Mouse (Mus musculus): ENCODE results near the gene Gbf1. TPM values are rescaled to one million over a fixed set of nuclear protein-coding genes. Genes with fewer than 3 reads are reported as not detected.
A peak's percentile ranks its signal among the peaks of the same experiment; 100 is the strongest.

The Gbf1 gene
- polyA plus RNA-seq, 1 experiment from 2014 or later = 80.5 TPM

- Histone ChIP-seq H3K9ac (peak overlapping the region; percentile 35; the same call in 1 of the 2 replicates), H3K9me3 (replicated peaks) (no peaks in the 10 kb centered on the region), H3K27ac (no peak overlapping the region), H3K36me3 (no peaks in the 10 kb centered on the region), H3K27me3 (peaks cover 78% of the 10 kb centered on the region), H3K4me2 (replicated peaks) (no peak overlapping the region), H3K4me3 (no peak overlapping the region), H3K4me1 (peaks cover 61% of the 10 kb centered on the region)
- WGBS = 71% methylated on average over 5 of the region's 5 CpGs
- no peak for ATAC-seq (ENCODE audit: low FRiP score)
Measured at GRCm38 (mm10) chr19:46323716-46324115, 171.4 kb downstream of the Gbf1 start.

GRCm38 (mm10) chr19:46324366-46324765 is 172.1 kb downstream of the Gbf1 start:
- no peaks in the 10 kb centered on the region for H3K36me3 ChIP-seq
- 77% methylated on average over 11 of the region's 11 CpGs for WGBS

GRCm38 (mm10) chr19:46324918-46325317 is 172.6 kb downstream of the Gbf1 start:
- Histone ChIP-seq H3K9ac (0 out of 2 replicates have a peak overlapping the region, but pooled peaks have one; percentile 18), H3K4me1 (peaks cover 64% of the 10 kb centered on the region)
- 71% methylated on average over 5 of the region's 5 CpGs for WGBS

More at GRCm38 (mm10) chr19:46324366-46324765, 172.1 kb downstream of the Gbf1 start:
- Histone ChIP-seq H3K27ac (no peak overlapping the region), H3K9me3 (replicated peaks) (no peaks in the 10 kb centered on the region), H3K4me2 (replicated peaks) (no peak overlapping the region), H3K9ac (no peak overlapping the region), H3K4me1 (peaks cover 61% of the 10 kb centered on the region), H3K4me3 (no peak overlapping the region), H3K27me3 (peaks cover 71% of the 10 kb centered on the region)
- no peak for ATAC-seq (ENCODE audit: low FRiP score)

GRCm38 (mm10) chr19:46326019-46326755 is 173.9 kb downstream of the Gbf1 start:
- Histone ChIP-seq H3K27me3 (peaks cover 54% of the 10 kb centered on the region), H3K27ac (peak overlapping the region; percentile 98)

More at GRCm38 (mm10) chr19:46324918-46325317, 172.6 kb downstream of the Gbf1 start:
- Histone ChIP-seq H3K4me3 (no peak overlapping the region), H3K27ac (no peak overlapping the region), H3K36me3 (no peaks in the 10 kb centered on the region), H3K9me3 (replicated peaks) (no peaks in the 10 kb centered on the region), H3K4me2 (replicated peaks) (peak overlapping the region; percentile 100), H3K27me3 (peaks cover 66% of the 10 kb centered on the region)
- no peak for ATAC-seq (ENCODE audit: low FRiP score)

GRCm38 (mm10) chr19:46326756-46327305 is 174.5 kb downstream of the Gbf1 start, which contains the start of gene Psd:
TSS of gene Psd (minus strand) at chr19:46327156.
- H3K4me1 ChIP-seq = peaks cover 55% of the 10 kb centered on the region
- no peak for ATAC-seq (ENCODE audit: low FRiP score)
- H3K4me2 ChIP-seq (replicated peaks) = peak within 1 kb of the TSS; percentile 100
- H3K36me3 ChIP-seq = peaks cover 18% of the 10 kb centered on the region
- H3K9me3 ChIP-seq (replicated peaks) = no peaks in the 10 kb centered on the region
- H3K9ac ChIP-seq = peak within 1 kb of the TSS; percentile 66
- peaks cover 49% of the 10 kb centered on the region for H3K27me3 ChIP-seq
- under 1% methylated on average over 35 of the region's 35 CpGs for WGBS
- H3K4me3 ChIP-seq = peak within 1 kb of the TSS; percentile 61
- H3K27ac ChIP-seq = peak within 1 kb of the TSS; percentile 98

More at GRCm38 (mm10) chr19:46326019-46326755, 173.9 kb downstream of the Gbf1 start:
- no peaks in the 10 kb centered on the region for H3K9me3 ChIP-seq (replicated peaks)
- WGBS = 3% methylated on average over 29 of the region's 29 CpGs
- peaks cover 11% of the 10 kb centered on the region for H3K36me3 ChIP-seq
- ATAC-seq (ENCODE audit: low FRiP score) = no peak
- peaks cover 61% of the 10 kb centered on the region for H3K4me1 ChIP-seq
- H3K4me3 ChIP-seq = peak overlapping the region; percentile 61
- peak overlapping the region; percentile 56 for H3K9ac ChIP-seq
- peak overlapping the region; percentile 100 for H3K4me2 ChIP-seq (replicated peaks)

GRCm38 (mm10) chr19:46327531-46328064 is 175.3 kb downstream of the Gbf1 start:
- Histone ChIP-seq H3K36me3 (peaks cover 23% of the 10 kb centered on the region), H3K4me2 (replicated peaks) (peak overlapping the region; percentile 100), H3K27me3 (peaks cover 45% of the 10 kb centered on the region), H3K9ac (peak overlapping the region; percentile 66), H3K4me3 (peak overlapping the region; percentile 61), H3K27ac (peak overlapping the region; percentile 98), H3K9me3 (replicated peaks) (no peaks in the 10 kb centered on the region), H3K4me1 (peaks cover 49% of the 10 kb centered on the region)
- 33% methylated on average over 14 of the region's 14 CpGs for WGBS
- peak; percentile 7 for ATAC-seq (ENCODE audit: low FRiP score)

GRCm38 (mm10) chr19:46328081-46329030 is 176.0 kb downstream of the Gbf1 start, which contains the start of gene Fbxl15:
TSS of gene Fbxl15 (plus strand) at chr19:46328184.
- H3K4me3 ChIP-seq = peak within 1 kb of the TSS; percentile 61
- under 1% methylated on average over 81 of the region's 81 CpGs for WGBS
- peak within 1 kb of the TSS; percentile 98 for H3K27ac ChIP-seq
- H3K36me3 ChIP-seq = peaks cover 25% of the 10 kb centered on the region
- peak; percentile 88 for ATAC-seq (ENCODE audit: low FRiP score)
- peaks cover 48% of the 10 kb centered on the region for H3K4me1 ChIP-seq
- peak within 1 kb of the TSS; percentile 100 for H3K4me2 ChIP-seq (replicated peaks)
- H3K27me3 ChIP-seq = peaks cover 38% of the 10 kb centered on the region
- no peaks in the 10 kb centered on the region for H3K9me3 ChIP-seq (replicated peaks)
- peak within 1 kb of the TSS; percentile 66 for H3K9ac ChIP-seq

- H3K4me2 ChIP-seq (replicated peaks) = peak overlapping the region; percentile 100
- H3K4me1 ChIP-seq = peaks cover 46% of the 10 kb centered on the region
- H3K27me3 ChIP-seq = peaks cover 30% of the 10 kb centered on the region
- peak overlapping the region; percentile 98 for H3K27ac ChIP-seq
- peaks cover 25% of the 10 kb centered on the region for H3K36me3 ChIP-seq
- peak overlapping the region; percentile 61 for H3K4me3 ChIP-seq
- peak overlapping the region; percentile 66 for H3K9ac ChIP-seq
- no peaks in the 10 kb centered on the region for H3K9me3 ChIP-seq (replicated peaks)
- peak; percentile 2; the same call in 1 of the 2 replicates for ATAC-seq (ENCODE audit: low FRiP score)
- 1% methylated on average over 53 of the region's 54 CpGs for WGBS
Measured at GRCm38 (mm10) chr19:46329031-46329641, 176.8 kb downstream of the Gbf1 start.

GRCm38 (mm10) chr19:46329951-46330350 is 177.6 kb downstream of the Gbf1 start:
- WGBS = 5% methylated on average over 16 of the region's 16 CpGs
- no peak overlapping the region for H3K9ac ChIP-seq
- peaks cover 46% of the 10 kb centered on the region for H3K4me1 ChIP-seq
- H3K4me2 ChIP-seq (replicated peaks) = peak overlapping the region; percentile 100
- H3K4me3 ChIP-seq = 0 out of 2 replicates have a peak overlapping the region, but pooled peaks have one; percentile 4
- H3K36me3 ChIP-seq = peaks cover 25% of the 10 kb centered on the region
- ATAC-seq (ENCODE audit: low FRiP score) = no peak
- peaks cover 22% of the 10 kb centered on the region for H3K27me3 ChIP-seq
- no peaks in the 10 kb centered on the region for H3K9me3 ChIP-seq (replicated peaks)
- no peak overlapping the region for H3K27ac ChIP-seq

- Histone ChIP-seq H3K9ac (no peak overlapping the region), H3K27ac (no peak overlapping the region), H3K27me3 (peaks cover 14% of the 10 kb centered on the region), H3K36me3 (peaks cover 25% of the 10 kb centered on the region), H3K4me2 (replicated peaks) (no peak overlapping the region), H3K9me3 (replicated peaks) (no peaks in the 10 kb centered on the region), H3K4me1 (peaks cover 46% of the 10 kb centered on the region), H3K4me3 (no peak overlapping the region)
- WGBS = 95% methylated on average over 12 of the region's 12 CpGs
- no peak for ATAC-seq (ENCODE audit: low FRiP score)
Measured at GRCm38 (mm10) chr19:46330696-46331095, 178.4 kb downstream of the Gbf1 start.

GRCm38 (mm10) chr19:46331326-46331725 is 179.0 kb downstream of the Gbf1 start:
- no peaks in the 10 kb centered on the region for H3K9me3 ChIP-seq (replicated peaks)
- no peak overlapping the region for H3K27ac ChIP-seq
- peaks cover 25% of the 10 kb centered on the region for H3K36me3 ChIP-seq
- no peak overlapping the region; the same call in 1 of the 2 replicates for H3K9ac ChIP-seq
- H3K27me3 ChIP-seq = peaks cover 8% of the 10 kb centered on the region
- WGBS = 87% methylated on average over 14 of the region's 14 CpGs
- H3K4me2 ChIP-seq (replicated peaks) = no peak overlapping the region
- peaks cover 40% of the 10 kb centered on the region for H3K4me1 ChIP-seq
- ATAC-seq (ENCODE audit: low FRiP score) = no peak
- no peak overlapping the region for H3K4me3 ChIP-seq
